Mouse (Mus musculus): ENCODE data around the gene 9130230L23Rik.

- TF ChIP-seq KAT2A (conservative IDR thresholded peaks at IDR 0.05; ENCODE audit: low read depth, low read length) (no peak), CTCF (IDR thresholded peaks at IDR 0.05 in 2 of 3, conservative IDR thresholded peaks at IDR 0.05 in 1 of 3; ENCODE audit: control insufficient read depth in 1 of 3, insufficient read depth in 1 of 3, low read depth in 2 of 3, low read length in 3 of 3, poor library complexity in 1 of 3, severe bottlenecking in 1 of 3) (no peak), POLR2A (IDR thresholded peaks at IDR 0.05; ENCODE audit: control insufficient read depth in 1 of 2, insufficient read depth in 1 of 2, low read depth in 1 of 2, low read length in 2 of 2, poor library complexity in 1 of 2) (no peak), RAD21 (IDR thresholded peaks at IDR 0.05; ENCODE audit: low read depth, low read length) (no peak)
Observed at GRCm38 (mm10) chr5:66000074-66000473, 4.0 kb downstream of the 9130230L23Rik start.

Data from MEL (cell line).